Mouse (Mus musculus) hindbrain, embryonic 11.5 days (tissue): Measurements from ENCODE around the gene Yrdc. TPM values are rescaled to one million over a fixed set of nuclear protein-coding genes. Genes with fewer than 3 reads are reported as not detected.
A peak's percentile ranks its signal among the peaks of the same experiment; 100 is the strongest.

ENCODE experiments used
- ATAC-seq: fragments of 200-750 bp; cut with Nextera tagmentation; 2 replicates; pipeline ENCODE4 v1.8.0; 2017; ENCODE audit warnings: mild to moderate bottlenecking, moderate TSS enrichment, moderate library complexity; ENCODE audit not compliant: low FRiP score
- DNase-seq: peaks from one replicate; pipeline ENCODE4 v3.0.0-alpha.2; 2015; ENCODE audit warnings: low spot score
- H3K27ac ChIP-seq: fragments of 300-500 bp; sonication (generic); 2 replicates; pipeline ENCODE4 v1.5.1; 2014; ENCODE audit warnings: mild to moderate bottlenecking, low read depth, low read length
- H3K27me3 ChIP-seq: fragments of 300-500 bp; sonication (generic); 2 replicates; pipeline ENCODE4 v1.6.1; 2014; ENCODE audit warnings: mild to moderate bottlenecking, low read length, moderate library complexity, mixed read lengths; ENCODE audit not compliant: control insufficient read depth, insufficient read depth
- H3K36me3 ChIP-seq: fragments of 300-500 bp; sonication (generic); 2 replicates; pipeline ENCODE4 v1.6.1; 2014; ENCODE audit warnings: mild to moderate bottlenecking, low read length, moderate library complexity, mixed read lengths; ENCODE audit not compliant: control insufficient read depth, insufficient read depth
- H3K4me1 ChIP-seq: fragments of 300-500 bp; sonication (generic); replicated peaks from 2 replicates; pipeline ENCODE4 v1.6.1; 2014; ENCODE audit warnings: low read length, mixed read lengths; ENCODE audit not compliant: control insufficient read depth, insufficient read depth
- H3K4me2 ChIP-seq: fragments of 300-500 bp; sonication (generic); replicated peaks from 2 replicates; pipeline ENCODE4 v1.6.1; 2014; ENCODE audit warnings: mild to moderate bottlenecking, low read depth, low read length
- H3K4me3 ChIP-seq: fragments of 300-500 bp; sonication (generic); 2 replicates; pipeline ENCODE4 v1.5.1; 2014; ENCODE audit warnings: low read depth, low read length
- H3K9ac ChIP-seq: fragments of 300-500 bp; sonication (generic); 2 replicates; pipeline ENCODE4 v1.6.1; 2014; ENCODE audit warnings: low read depth, low read length
- H3K9me3 ChIP-seq: fragments of 300-500 bp; sonication (generic); 2 replicates; pipeline ENCODE4 v1.6.1; 2016; ENCODE audit warnings: low read length; ENCODE audit not compliant: control insufficient read depth
- WGBS: fragments of 180-500 bp; shearing (Covaris S2); extraction: QIAGEN DNeasy Blood & Tissue Kit; methylation state at CpG from one replicate; pipeline ENCODE4 v1.1.7; 2014; 5-methylcytosine and 5-hydroxymethylcytosine counted together
- polyA plus RNA-seq: library from polyadenylated mRNA; unstranded; fragments of >200 nt; fragmentation: Nextera tagmentation; extraction: Ambion mirVana; gene quantifications from 2 replicates; pipeline ENCODE4 v1.2.1, GENCODE M21; 2014

Gene Yrdc
- polyA plus RNA-seq, 1 experiment from 2014 or later: 44.0 TPM

- H3K9me3 ChIP-seq: no peaks in the 10 kb centered on the region
- DNase-seq (peak; percentile 1), ATAC-seq (no peak)
- no peak overlapping the region for H3K27ac ChIP-seq
- H3K36me3 ChIP-seq: no peaks in the 10 kb centered on the region
- 32% methylated on average over 9 of the region's 9 CpGs for WGBS
- H3K9ac ChIP-seq: no peak overlapping the region
- H3K4me3 ChIP-seq: no peak overlapping the region
- H3K4me1 ChIP-seq: no peaks in the 10 kb centered on the region
- H3K27me3 ChIP-seq: no peaks in the 10 kb centered on the region
- H3K4me2 ChIP-seq: no peak overlapping the region
Observed at GRCm38 (mm10) chr4:124811347-124811975, 39.0 kb upstream of the Yrdc start.

- H3K9ac ChIP-seq: no peak overlapping the region
- no peak for DNase-seq
- 96% methylated on average over 11 of the region's 11 CpGs for WGBS
Observed at GRCm38 (mm10) chr4:124815901-124816300, 34.6 kb upstream of the Yrdc start.

GRCm38 (mm10) chr4:124817803-124818202 lies 32.7 kb upstream of the Yrdc start:
- WGBS: 28% methylated on average over 6 of the region's 6 CpGs
- no peaks in the 10 kb centered on the region for H3K9me3 ChIP-seq
- no peaks in the 10 kb centered on the region for H3K27me3 ChIP-seq
- no peak overlapping the region for H3K27ac ChIP-seq
- ATAC-seq (peak; percentile 70), DNase-seq (peak; percentile 25)
- H3K4me2 ChIP-seq: no peak overlapping the region
- no peak overlapping the region for H3K9ac ChIP-seq
- H3K36me3 ChIP-seq: no peaks in the 10 kb centered on the region
- no peaks in the 10 kb centered on the region for H3K4me1 ChIP-seq
- no peak overlapping the region for H3K4me3 ChIP-seq

More at GRCm38 (mm10) chr4:124815901-124816300, 34.6 kb upstream of the Yrdc start:
- no peak for ATAC-seq
- H3K9me3 ChIP-seq: no peaks in the 10 kb centered on the region
- H3K4me3 ChIP-seq: no peak overlapping the region
- H3K4me1 ChIP-seq: no peaks in the 10 kb centered on the region
- no peak overlapping the region for H3K27ac ChIP-seq
- H3K27me3 ChIP-seq: no peaks in the 10 kb centered on the region
- H3K4me2 ChIP-seq: no peak overlapping the region
- H3K36me3 ChIP-seq: no peaks in the 10 kb centered on the region

- no peak overlapping the region for H3K4me3 ChIP-seq
- H3K4me2 ChIP-seq: no peak overlapping the region
- H3K9ac ChIP-seq: no peak overlapping the region
- WGBS: 93% methylated on average over 4 of the region's 4 CpGs
- H3K4me1 ChIP-seq: no peaks in the 10 kb centered on the region
- H3K27ac ChIP-seq: no peak overlapping the region
- no peaks in the 10 kb centered on the region for H3K9me3 ChIP-seq
- H3K27me3 ChIP-seq: no peaks in the 10 kb centered on the region
- no peaks in the 10 kb centered on the region for H3K36me3 ChIP-seq
- ATAC-seq (no peak), DNase-seq (no peak)
Observed at GRCm38 (mm10) chr4:124818832-124819231, 31.6 kb upstream of the Yrdc start.

GRCm38 (mm10) chr4:124824967-124825366 lies 25.5 kb upstream of the Yrdc start:
- no peak overlapping the region for H3K9ac ChIP-seq
- no peak for ATAC-seq
- H3K27me3 ChIP-seq: no peaks in the 10 kb centered on the region
- 97% methylated on average over 6 of the region's 6 CpGs for WGBS
- no peak overlapping the region for H3K4me3 ChIP-seq
- H3K27ac ChIP-seq: no peak overlapping the region
- 0 out of 2 replicates have a peak, but pooled peaks cover 2% of the 10 kb centered on the region for H3K36me3 ChIP-seq
- no peaks in the 10 kb centered on the region for H3K4me1 ChIP-seq
- H3K9me3 ChIP-seq: no peaks in the 10 kb centered on the region
- DNase-seq: no peak
- H3K4me2 ChIP-seq: no peak overlapping the region

- no peak overlapping the region for H3K27ac ChIP-seq
- H3K4me1 ChIP-seq: no peaks in the 10 kb centered on the region
- H3K4me3 ChIP-seq: no peak overlapping the region
- DNase-seq (no peak), ATAC-seq (no peak)
- 0 out of 2 replicates have a peak, but pooled peaks cover 2% of the 10 kb centered on the region for H3K36me3 ChIP-seq
- no peak overlapping the region for H3K4me2 ChIP-seq
- WGBS: 93% methylated on average over 21 of the region's 21 CpGs
- H3K27me3 ChIP-seq: no peaks in the 10 kb centered on the region
- H3K9ac ChIP-seq: no peak overlapping the region
- H3K9me3 ChIP-seq: no peaks in the 10 kb centered on the region
Observed at GRCm38 (mm10) chr4:124825371-124825965, 25.0 kb upstream of the Yrdc start.

- 0 out of 2 replicates have a peak, but pooled peaks cover 2% of the 10 kb centered on the region for H3K36me3 ChIP-seq
- H3K9ac ChIP-seq: no peak overlapping the region
- no peaks in the 10 kb centered on the region for H3K27me3 ChIP-seq
- no peak overlapping the region for H3K4me3 ChIP-seq
- no peak overlapping the region for H3K27ac ChIP-seq
- H3K9me3 ChIP-seq: no peaks in the 10 kb centered on the region
- 86% methylated on average over 5 of the region's 5 CpGs for WGBS
- no peak for ATAC-seq
- no peaks in the 10 kb centered on the region for H3K4me1 ChIP-seq
- no peak for DNase-seq
- H3K4me2 ChIP-seq: no peak overlapping the region
Observed at GRCm38 (mm10) chr4:124829671-124830070, 20.8 kb upstream of the Yrdc start.

GRCm38 (mm10) chr4:124832796-124833195 lies 17.7 kb upstream of the Yrdc start:
- no peak for DNase-seq
- no peak overlapping the region for H3K9ac ChIP-seq
- no peaks in the 10 kb centered on the region for H3K36me3 ChIP-seq
- WGBS: 95% methylated on average over 10 of the region's 10 CpGs
- H3K4me2 ChIP-seq: no peak overlapping the region
- no peaks in the 10 kb centered on the region for H3K4me1 ChIP-seq
- H3K27me3 ChIP-seq: no peaks in the 10 kb centered on the region
- H3K27ac ChIP-seq: no peak overlapping the region
- no peak for ATAC-seq
- no peaks in the 10 kb centered on the region for H3K9me3 ChIP-seq
- no peak overlapping the region for H3K4me3 ChIP-seq
